Mouse (Mus musculus) cerebral cortex, adult 2 months (tissue): ENCODE data around the gene Ppbp.

Experiments
- WGBS: fragments of 180-500 bp; shearing (Covaris S2); methylation state at CpG from one replicate; pipeline ENCODE4 v1.1.7; 2018; 5-methylcytosine and 5-hydroxymethylcytosine counted together

Gene Ppbp

DNA sequence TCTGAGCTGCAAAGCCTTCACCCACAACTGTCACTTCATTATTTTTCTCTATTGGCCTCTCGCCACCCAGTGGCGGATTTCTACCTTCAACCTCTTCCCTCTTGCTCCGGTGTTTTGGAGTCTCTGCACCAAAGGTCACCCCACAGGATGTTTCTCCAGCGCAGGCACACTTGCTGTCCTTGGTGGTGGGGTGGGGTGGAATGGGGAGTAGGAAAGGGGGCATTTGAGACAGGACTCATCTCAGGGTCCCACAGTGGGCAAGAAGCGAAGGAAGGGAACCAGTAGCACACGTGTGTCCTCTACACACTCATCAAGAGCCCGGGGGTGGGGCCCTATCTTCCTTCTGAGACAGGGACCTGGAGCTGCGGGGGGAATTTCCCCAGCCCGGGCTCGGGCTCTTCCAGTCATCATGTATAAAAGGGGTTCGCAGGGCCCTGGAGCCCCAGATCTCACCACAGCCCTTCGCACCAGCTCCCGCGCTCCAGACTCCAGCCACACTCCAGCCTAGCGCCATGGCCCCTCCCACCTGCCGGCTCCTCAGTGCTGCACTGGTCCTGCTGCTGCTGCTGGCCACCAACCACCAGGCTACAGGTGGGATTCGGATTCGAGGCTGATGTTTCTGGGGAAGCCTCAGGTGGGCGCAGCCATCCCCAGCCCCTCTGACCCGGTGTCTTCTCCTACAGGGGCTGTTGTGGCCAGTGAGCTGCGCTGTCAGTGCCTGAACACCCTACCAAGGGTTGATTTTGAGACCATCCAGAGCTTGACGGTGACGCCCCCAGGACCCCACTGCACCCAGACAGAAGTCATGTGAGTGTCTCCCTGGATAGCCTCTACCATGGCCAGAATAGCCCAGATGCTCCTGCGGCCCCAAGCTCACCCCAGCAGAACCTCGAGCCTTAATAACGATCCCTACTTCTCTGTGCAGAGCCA is 17.6 kb downstream of the Ppbp start, which contains the start of gene Cxcl3:
TSS of gene Cxcl3 (plus strand) at position 445 of the 930 bp plus-strand sequence.
- WGBS, result 24% methylated on average over 26 of the region's 26 CpGs

DNA sequence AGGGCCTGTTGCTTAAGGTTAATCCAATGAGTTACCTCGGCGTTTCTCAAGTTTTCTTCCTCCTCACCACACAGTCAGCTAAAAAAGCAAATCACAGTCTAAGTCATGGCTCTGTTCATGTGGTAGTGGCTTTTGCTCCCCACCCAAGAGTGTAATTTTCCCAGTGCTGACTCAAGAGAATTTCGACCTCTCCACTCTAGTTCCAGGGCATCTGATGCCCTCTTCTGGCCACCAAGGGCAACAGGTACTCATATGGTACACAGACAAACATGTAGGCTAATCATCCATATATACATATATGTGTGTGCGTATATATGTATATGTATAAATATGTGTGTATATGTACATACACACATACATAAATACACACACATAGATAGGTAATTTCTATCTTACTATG is 19.8 kb downstream of the Ppbp start:
- WGBS, result 81% methylated on average over 4 of the region's 4 CpGs

DNA sequence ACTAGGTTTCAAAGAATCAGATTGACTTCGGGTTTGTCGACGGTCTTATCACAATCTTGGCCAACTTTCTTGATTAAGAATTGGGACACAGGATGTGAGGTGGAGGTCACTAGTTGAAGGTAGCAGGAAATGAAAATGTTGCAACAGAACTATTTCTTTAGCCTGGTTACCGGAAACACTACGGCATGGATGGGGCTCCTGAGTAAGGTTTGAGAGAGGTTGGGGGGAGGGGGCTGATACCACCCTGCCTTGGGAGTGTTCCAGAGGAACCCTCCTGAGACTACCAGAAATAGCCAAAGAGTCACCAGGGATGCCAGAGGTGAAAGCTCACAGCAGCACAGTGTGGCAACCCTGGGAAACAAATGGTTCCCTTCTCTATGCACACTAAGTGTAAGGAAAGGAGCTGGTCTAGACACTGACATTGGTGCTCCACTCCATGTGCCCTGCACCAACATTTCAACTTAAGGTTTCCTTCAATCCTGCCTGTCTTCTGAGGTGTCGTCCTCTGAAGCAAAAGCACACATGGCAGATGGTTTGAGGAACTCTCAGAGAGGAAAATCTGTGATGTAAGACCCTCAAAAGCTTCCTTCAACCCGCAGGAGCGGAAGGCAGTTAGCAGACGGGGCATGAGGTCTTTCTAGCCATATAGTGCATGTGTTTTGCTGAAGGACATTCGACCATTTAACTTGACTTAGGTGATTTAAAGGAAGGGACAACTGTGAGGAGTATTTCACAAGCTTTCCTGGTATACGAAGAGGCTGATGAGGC is 21.2 kb downstream of the Ppbp start:
- 88% methylated on average over 11 of the region's 11 CpGs for WGBS

DNA sequence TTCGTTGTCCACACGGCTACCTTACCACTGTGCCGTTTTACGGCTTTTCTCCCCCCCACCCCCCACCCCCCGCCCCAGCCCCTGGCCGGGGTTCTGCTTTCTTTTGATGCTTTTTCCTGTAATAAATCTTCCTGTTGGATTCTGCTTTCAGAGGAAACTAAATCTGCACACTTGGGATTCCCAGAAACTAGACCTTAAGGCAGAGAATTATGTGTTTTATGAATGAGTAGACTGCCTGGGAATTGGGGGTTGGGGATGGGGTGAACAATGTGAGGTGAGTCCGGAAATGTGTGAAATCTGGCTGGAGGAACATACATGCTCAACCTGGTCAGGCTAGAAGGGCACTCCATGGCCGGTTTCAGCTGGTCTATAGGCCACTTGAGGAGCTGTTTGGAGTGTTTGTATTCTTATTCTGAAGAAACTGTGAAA is 21.8 kb downstream of the Ppbp start:
- WGBS, result 85% methylated on average over 8 of the region's 8 CpGs

DNA sequence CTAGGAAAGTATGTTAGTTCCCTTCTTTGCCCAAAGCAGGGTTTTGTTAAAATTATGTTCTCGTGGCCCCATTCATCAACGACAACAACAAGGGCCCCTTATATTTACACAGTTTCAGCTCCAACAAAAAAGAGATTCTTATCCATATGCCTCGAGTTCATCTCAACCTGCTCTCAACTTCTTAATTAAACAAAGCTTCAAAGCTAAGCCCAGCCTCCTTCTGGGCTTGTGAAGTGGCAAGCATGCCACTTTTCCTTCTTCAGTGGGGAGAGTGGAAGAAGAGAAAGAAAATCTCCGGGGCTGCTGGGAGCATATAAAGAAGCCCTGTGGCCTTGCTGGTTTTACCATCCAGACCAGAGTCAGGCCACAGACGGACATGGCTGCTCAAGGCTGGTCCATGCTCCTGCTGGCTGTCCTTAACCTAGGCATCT is 25.9 kb downstream of the Ppbp start, which contains the start of gene Cxcl15:
TSS of gene Cxcl15 (plus strand) at position 340 of the 431 bp plus-strand sequence.
- WGBS, result 61% methylated on average over 5 of the region's 5 CpGs

DNA sequence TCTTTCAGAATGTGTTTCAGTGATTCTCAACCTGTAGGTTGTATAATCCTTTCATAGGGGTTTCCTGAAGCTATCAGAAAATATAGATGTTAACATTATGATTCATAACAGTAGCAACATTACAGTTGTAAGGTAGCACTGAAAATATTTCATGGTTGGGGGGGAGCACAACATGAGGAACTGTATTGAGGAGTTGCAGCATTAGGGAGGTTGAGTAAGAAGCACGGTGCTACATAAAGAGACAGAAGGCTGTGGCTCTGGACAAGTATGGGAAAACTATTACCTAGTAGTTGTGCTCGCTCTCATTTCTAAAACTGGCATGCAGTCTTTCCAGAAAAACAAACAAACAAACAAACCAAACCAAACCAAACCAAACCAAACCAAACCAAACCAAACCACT is 27.1 kb downstream of the Ppbp start:
- WGBS, result 84% methylated on average over 2 of the region's 2 CpGs

DNA sequence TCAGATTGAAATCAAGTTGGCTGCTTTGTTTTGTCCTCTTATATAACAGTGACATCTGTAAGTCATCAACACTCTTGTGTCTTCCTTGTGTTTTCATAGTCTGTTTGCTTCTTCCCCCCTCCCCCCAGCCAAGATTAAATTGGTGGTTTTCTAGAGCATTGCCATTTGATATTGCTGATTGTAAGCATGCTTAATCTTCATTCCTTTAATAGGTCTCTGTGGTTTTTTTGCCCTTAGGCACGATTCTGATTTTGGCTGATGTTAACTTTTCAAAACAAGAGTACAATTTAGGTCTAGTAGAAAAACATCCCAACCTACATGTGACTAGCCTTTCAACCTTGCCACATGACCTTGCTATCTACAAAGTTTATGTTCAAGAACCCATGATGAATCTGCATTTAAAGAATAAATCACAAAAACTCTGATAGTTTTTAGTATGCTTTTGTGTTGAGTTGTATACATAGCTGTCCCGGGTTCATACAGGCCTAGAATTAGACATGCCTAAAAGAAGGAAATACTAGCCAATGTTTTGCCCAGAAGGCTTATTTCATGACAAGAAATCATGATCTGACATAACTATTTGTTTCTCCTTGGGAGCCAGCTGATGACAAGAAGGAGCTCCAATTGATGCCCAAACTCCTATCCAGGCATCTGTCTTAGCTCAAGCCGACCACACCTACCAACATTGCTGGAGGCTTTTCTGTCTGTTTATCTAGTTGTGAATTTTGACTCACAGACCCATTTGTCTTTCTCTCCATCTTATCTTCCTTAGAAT is 39.0 kb downstream of the Ppbp start:
- WGBS, result 84% methylated on average over 3 of the region's 3 CpGs
